Mouse (Mus musculus) heart, embryonic 13.5 days (tissue): ENCODE data around the gene Plekhh3. TPM values are rescaled to one million over a fixed set of nuclear protein-coding genes. Genes with fewer than 3 reads are reported as not detected.
A peak's percentile ranks its signal among the peaks of the same experiment; 100 is the strongest.

Experiments
- ATAC-seq: fragments of 200-750 bp; cut with Nextera tagmentation; 2 replicates; pipeline ENCODE4 v1.8.0; 2017; ENCODE audit warnings: moderate TSS enrichment; ENCODE audit not compliant: insufficient number of reproducible peaks, low FRiP score, low TSS enrichment; ENCODE audit errors: extremely low read depth
- H3K27ac ChIP-seq: fragments of 300-500 bp; sonication (generic); replicated peaks from 2 replicates; pipeline ENCODE4 v1.5.1; 2015; ENCODE audit warnings: moderate library complexity, mild to moderate bottlenecking, inconsistent platforms
- H3K27me3 ChIP-seq: fragments of 300-500 bp; sonication (generic); replicated peaks from 2 replicates; pipeline ENCODE4 v1.6.1; 2015; ENCODE audit warnings: mild to moderate bottlenecking, inconsistent platforms
- H3K36me3 ChIP-seq: fragments of 300-500 bp; sonication (generic); 2 replicates; pipeline ENCODE4 v1.6.1; 2015; ENCODE audit warnings: mild to moderate bottlenecking, inconsistent platforms
- H3K4me1 ChIP-seq: fragments of 300-500 bp; sonication (generic); 2 replicates; pipeline ENCODE4 v1.6.1; 2015; ENCODE audit warnings: inconsistent platforms
- H3K4me2 ChIP-seq: fragments of 300-500 bp; sonication (generic); 2 replicates; pipeline ENCODE4 v1.6.1; 2015; ENCODE audit warnings: inconsistent platforms, mild to moderate bottlenecking, moderate library complexity
- H3K4me3 ChIP-seq: fragments of 300-500 bp; sonication (generic); 2 replicates; pipeline ENCODE4 v1.5.1; 2015; ENCODE audit warnings: moderate library complexity, mild to moderate bottlenecking, inconsistent platforms
- H3K9ac ChIP-seq: fragments of 300-500 bp; sonication (generic); 2 replicates; pipeline ENCODE4 v1.6.1; 2015; ENCODE audit warnings: inconsistent platforms, mild to moderate bottlenecking, moderate library complexity
- H3K9me3 ChIP-seq: fragments of 300-500 bp; sonication (generic); 2 replicates; pipeline ENCODE4 v1.6.1; 2016; ENCODE audit warnings: inconsistent platforms
- WGBS: fragments of 180-500 bp; shearing (Covaris S2); methylation state at CpG from one replicate; pipeline ENCODE4 v1.1.7; 2015; ENCODE audit warnings: mixed read lengths; 5-methylcytosine and 5-hydroxymethylcytosine counted together
- polyA plus RNA-seq: library from polyadenylated mRNA; unstranded; fragments of >200 nt; fragmentation: Nextera tagmentation; extraction: Ambion mirVana; gene quantifications from 2 replicates; pipeline ENCODE4 v1.2.1, GENCODE M21; 2015

Gene Plekhh3
- polyA plus RNA-seq, 1 experiment from 2014 or later = 8.5 TPM

- Histone ChIP-seq H3K4me3 (no peak overlapping the region), H3K27me3 (peaks cover 16% of the 10 kb centered on the region), H3K9me3 (no peaks in the 10 kb centered on the region), H3K27ac (no peak overlapping the region), H3K36me3 (peaks cover 7% of the 10 kb centered on the region; the same call in 1 of the 2 replicates), H3K4me1 (peaks cover 20% of the 10 kb centered on the region), H3K9ac (no peak overlapping the region), H3K4me2 (no peak overlapping the region)
- WGBS = 89% methylated on average over 4 of the region's 4 CpGs
- ATAC-seq = no peak
Observed at GRCm38 (mm10) chr11:101185441-101185840, 14.3 kb upstream of the Plekhh3 start.

- Histone ChIP-seq H3K4me2 (no peak overlapping the region), H3K36me3 (peaks cover 7% of the 10 kb centered on the region; the same call in 1 of the 2 replicates), H3K9ac (peak overlapping the region; percentile 37; the same call in 1 of the 2 replicates), H3K27ac (no peak overlapping the region), H3K27me3 (peaks cover 18% of the 10 kb centered on the region), H3K9me3 (no peaks in the 10 kb centered on the region), H3K4me3 (no peak overlapping the region), H3K4me1 (peaks cover 16% of the 10 kb centered on the region)
- 83% methylated on average over 12 of the region's 12 CpGs for WGBS
- ATAC-seq = no peak
Observed at GRCm38 (mm10) chr11:101184984-101185383, 13.8 kb upstream of the Plekhh3 start.

GRCm38 (mm10) chr11:101182771-101183517 lies 11.8 kb upstream of the Plekhh3 start:
- Histone ChIP-seq H3K9me3 (no peaks in the 10 kb centered on the region), H3K4me3 (no peak overlapping the region), H3K9ac (0 out of 2 replicates have a peak overlapping the region, but pooled peaks have one; percentile 5), H3K4me1 (peaks cover 4% of the 10 kb centered on the region; the same call in 1 of the 2 replicates), H3K27me3 (peaks cover 37% of the 10 kb centered on the region), H3K27ac (no peak overlapping the region), H3K4me2 (no peak overlapping the region), H3K36me3 (peaks cover 7% of the 10 kb centered on the region; the same call in 1 of the 2 replicates)
- ATAC-seq = no peak
- 63% methylated on average over 14 of the region's 14 CpGs for WGBS

- Histone ChIP-seq H3K27me3 (peaks cover 46% of the 10 kb centered on the region), H3K27ac (no peak overlapping the region), H3K4me1 (peaks cover 8% of the 10 kb centered on the region), H3K4me2 (no peak overlapping the region), H3K4me3 (no peak overlapping the region), H3K9ac (no peak overlapping the region), H3K9me3 (no peaks in the 10 kb centered on the region), H3K36me3 (peaks cover 5% of the 10 kb centered on the region; the same call in 1 of the 2 replicates)
- 86% methylated on average over 11 of the region's 11 CpGs for WGBS
- no peak for ATAC-seq
Observed at GRCm38 (mm10) chr11:101181961-101182360, 10.8 kb upstream of the Plekhh3 start.

- Histone ChIP-seq H3K9ac (no peak overlapping the region), H3K36me3 (no peaks in the 10 kb centered on the region), H3K9me3 (no peaks in the 10 kb centered on the region), H3K4me3 (no peak overlapping the region), H3K27me3 (peaks cover 55% of the 10 kb centered on the region), H3K27ac (no peak overlapping the region), H3K4me1 (peaks cover 17% of the 10 kb centered on the region), H3K4me2 (no peak overlapping the region)
- no peak for ATAC-seq
- WGBS = 41% methylated on average over 10 of the region's 10 CpGs
Observed at GRCm38 (mm10) chr11:101180846-101181740, 9.9 kb upstream of the Plekhh3 start.

- Histone ChIP-seq H3K4me3 (no peak overlapping the region), H3K9me3 (no peaks in the 10 kb centered on the region), H3K27me3 (peaks cover 62% of the 10 kb centered on the region), H3K4me2 (no peak overlapping the region), H3K4me1 (peaks cover 24% of the 10 kb centered on the region), H3K9ac (no peak overlapping the region), H3K36me3 (no peaks in the 10 kb centered on the region), H3K27ac (no peak overlapping the region)
- ATAC-seq = no peak
- 67% methylated on average over 17 of the region's 17 CpGs for whole genome bisulfite sequencing
Observed at GRCm38 (mm10) chr11:101180261-101180660, 9.1 kb upstream of the Plekhh3 start.

GRCm38 (mm10) chr11:101179306-101179705 lies 8.2 kb upstream of the Plekhh3 start:
- no peak overlapping the region for H3K4me2 ChIP-seq
- H3K27ac ChIP-seq = no peak overlapping the region
- no peak for ATAC-seq
- no peak overlapping the region; the same call in 1 of the 2 replicates for H3K9ac ChIP-seq
- H3K27me3 ChIP-seq = peaks cover 70% of the 10 kb centered on the region
- H3K4me1 ChIP-seq = peaks cover 34% of the 10 kb centered on the region
- no peaks in the 10 kb centered on the region for H3K9me3 ChIP-seq
- H3K36me3 ChIP-seq = no peaks in the 10 kb centered on the region
- no peak overlapping the region for H3K4me3 ChIP-seq
- 76% methylated on average over 15 of the region's 15 CpGs for WGBS

DNA sequence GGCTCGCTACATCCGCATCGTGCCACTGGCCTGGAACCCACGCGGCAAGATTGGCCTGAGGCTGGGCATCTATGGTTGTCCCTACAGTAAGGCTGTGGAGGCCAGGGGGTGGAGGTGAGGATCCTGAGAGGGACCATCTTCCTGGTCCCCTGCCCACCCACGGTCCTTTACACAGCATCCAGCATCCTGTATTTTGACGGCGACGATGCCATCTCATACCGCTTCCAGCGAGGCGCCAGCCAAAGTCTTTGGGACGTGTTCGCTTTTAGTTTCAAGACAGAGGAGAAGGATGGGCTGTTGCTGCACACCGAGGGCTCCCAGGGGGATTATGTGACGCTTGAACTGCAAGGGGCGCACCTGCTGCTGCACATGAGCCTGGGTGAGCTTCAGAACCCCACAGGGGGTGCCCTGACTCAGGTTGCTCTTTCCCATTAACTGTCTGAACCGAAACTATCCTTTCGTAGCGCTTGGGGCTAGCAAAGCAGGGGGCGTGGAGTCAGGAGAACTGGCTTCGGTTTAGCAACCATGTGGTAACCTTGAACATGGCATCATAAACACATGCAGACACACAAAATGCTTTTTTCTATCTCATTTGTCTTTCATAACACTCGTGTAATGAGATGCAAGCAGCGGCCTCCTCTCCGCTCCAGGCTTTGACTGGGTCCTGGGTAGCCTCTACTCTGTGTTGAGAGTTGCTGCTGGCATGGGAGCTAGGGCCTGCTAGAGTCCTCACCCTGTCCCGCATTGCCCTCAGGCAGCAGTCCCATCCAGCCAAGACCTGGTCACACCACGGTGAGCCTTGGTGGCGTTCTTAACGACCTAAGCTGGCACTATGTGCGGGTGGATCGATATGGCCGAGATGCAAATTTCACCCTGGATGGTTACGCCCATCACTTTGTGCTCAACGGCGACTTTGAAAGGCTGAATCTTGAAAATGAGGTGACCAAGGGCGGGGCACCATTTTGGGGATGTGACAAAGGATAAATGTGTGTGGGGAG lies 7.2 kb upstream of the Plekhh3 start:
- Histone ChIP-seq H3K4me2 (peak overlapping the region; percentile 33), H3K9ac (0 out of 2 replicates have a peak overlapping the region, but pooled peaks have one; percentile 34), H3K36me3 (no peaks in the 10 kb centered on the region), H3K4me1 (peaks cover 43% of the 10 kb centered on the region), H3K27ac (no peak overlapping the region), H3K9me3 (no peaks in the 10 kb centered on the region), H3K27me3 (peaks cover 73% of the 10 kb centered on the region), H3K4me3 (no peak overlapping the region)
- ATAC-seq = no peak
- 56% methylated on average over 36 of the region's 36 CpGs for WGBS

DNA sequence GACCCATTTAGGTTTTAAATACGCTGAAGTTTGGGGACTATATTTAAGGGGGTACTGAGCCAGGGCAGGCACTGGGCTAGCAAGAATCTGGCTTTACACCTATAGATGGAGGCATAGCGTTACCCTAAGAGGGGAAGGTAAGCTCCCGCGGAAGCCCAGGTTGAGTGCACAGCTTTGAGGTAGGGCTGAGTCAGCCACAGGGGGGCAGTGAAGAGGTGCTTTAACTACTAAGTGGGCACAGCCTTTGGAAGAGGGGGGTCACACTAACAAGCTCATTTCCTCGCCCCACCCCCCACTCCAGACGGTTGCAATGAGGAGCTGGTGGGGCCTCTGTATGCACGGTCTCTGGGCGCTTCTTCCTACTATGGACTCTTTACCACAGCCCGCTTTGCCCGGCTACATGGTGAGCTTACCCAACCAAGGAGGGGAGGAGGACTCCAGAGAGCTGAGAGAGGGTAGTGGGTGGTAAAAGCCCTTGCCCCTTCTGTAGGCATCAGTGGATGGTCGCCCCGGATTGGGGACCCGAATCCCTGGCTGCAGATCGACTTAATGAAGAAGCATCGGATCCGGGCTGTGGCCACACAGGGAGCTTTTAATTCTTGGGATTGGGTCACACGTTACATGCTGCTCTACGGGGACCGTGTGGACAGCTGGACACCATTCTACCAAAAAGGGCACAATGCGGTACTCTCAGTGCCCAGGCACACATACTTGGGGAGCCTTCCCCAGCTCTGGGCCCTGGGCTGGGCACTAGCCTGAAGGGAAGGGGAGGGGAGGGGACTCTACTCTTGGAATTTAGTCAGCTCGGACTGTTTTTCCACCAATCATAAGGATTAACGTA lies 6.0 kb upstream of the Plekhh3 start:
- WGBS = 33% methylated on average over 22 of the region's 22 CpGs
- H3K4me2 ChIP-seq = peak overlapping the region; percentile 97

More for the DNA sequence above, 6.0 kb upstream of the Plekhh3 start:
- Histone ChIP-seq H3K9ac (no peak overlapping the region), H3K4me1 (peaks cover 54% of the 10 kb centered on the region), H3K36me3 (no peaks in the 10 kb centered on the region), H3K27ac (no peak overlapping the region), H3K9me3 (no peaks in the 10 kb centered on the region), H3K27me3 (peaks cover 66% of the 10 kb centered on the region), H3K4me3 (peak overlapping the region; percentile 44; the same call in 1 of the 2 replicates)
- 0 out of 2 replicates have a peak, but pooled peaks have one; percentile 8 for ATAC-seq
